Mouse (Mus musculus): ENCODE measurements at regions not wholly inside any gene's neighbourhood (a gene's known extent, or its start where the extent isn't known, plus 50 kb on each side); places are given as distances from the start of the nearest gene placed in this dataset.
"Not testable (repeated sequence)": the region's sequence is repeated elsewhere in the genome, so short reads cannot be mapped to it uniquely, and the experiment has no call there.

DNA sequence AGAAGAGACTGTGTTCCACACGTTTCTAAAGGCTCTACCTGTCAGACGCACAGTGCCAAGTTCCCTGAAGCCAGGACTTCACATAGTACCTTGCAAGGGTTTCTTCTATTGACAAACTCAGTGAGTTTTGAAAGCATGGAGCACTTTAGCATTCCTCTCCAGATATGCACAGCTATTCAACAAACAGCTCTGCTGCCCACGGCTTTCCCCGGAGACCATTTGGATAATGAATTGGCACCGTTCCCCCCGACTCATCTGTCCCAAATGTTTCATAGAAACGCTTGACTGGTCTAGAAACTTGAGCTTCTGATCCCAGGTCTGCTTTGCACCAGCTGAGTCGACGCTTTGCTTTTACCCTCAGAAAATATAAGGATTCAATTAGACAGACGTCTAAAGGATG lies 162.2 kb upstream of the St6galnac5 start:
- no peak for DNase-seq

GRCm38 (mm10) chr3:153140985-153141384 lies 158.9 kb upstream of the St6galnac5 start:
- DNase-seq, result no peak

DNA sequence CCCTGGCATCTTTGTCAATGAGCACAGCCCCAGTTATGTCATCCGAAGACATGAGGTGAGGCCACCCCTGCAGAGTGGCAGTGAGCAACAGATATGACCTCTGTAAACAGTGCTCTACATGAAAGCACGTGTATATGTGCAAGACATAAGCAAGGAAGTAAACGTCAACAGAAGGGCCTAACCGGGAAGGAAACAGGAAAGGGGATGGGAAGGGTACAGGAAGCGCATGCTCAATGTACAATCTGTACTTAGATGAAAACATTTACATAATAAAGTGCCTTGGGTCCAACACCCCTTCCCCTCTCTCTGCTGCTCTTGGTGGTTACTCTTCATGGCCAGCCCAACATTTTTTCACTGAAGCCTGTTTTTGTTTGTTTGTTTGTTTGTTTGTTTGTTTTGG lies 143.3 kb upstream of the St6galnac5 start:
- no peak for DNase-seq

GRCm38 (mm10) chr3:153121934-153122333 lies 139.9 kb upstream of the St6galnac5 start:
- DNase-seq, result no peak

- no peak for DNase-seq
Observed at GRCm38 (mm10) chr3:153119142-153119541, 137.1 kb upstream of the St6galnac5 start.

GRCm38 (mm10) chr3:153118643-153119042 lies 136.6 kb upstream of the St6galnac5 start:
- DNase-seq, result no peak

GRCm38 (mm10) chr3:153105591-153105990 lies 123.5 kb upstream of the St6galnac5 start:
- DNase-seq, result no peak

DNA sequence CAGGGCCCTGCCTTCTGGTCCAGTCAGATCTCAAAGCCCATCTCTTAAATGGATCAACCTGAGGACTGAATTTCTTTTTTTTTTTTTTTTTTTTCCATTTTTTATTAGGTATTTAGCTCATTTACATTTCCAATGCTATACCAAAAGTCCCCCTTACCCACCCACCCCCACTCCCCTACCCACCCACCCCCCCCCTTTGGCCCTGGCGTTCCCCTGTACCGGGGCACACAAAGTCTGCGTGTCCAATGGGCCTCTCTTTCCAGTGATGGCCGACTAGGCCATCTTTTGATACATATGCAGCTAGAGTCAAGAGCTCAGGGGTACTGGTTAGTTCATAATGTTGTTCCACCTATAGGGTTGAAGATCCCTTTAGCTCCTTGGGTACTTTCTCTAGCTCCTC lies 108.5 kb upstream of the St6galnac5 start:
- DNase-seq, result not testable (repeated sequence)

DNA sequence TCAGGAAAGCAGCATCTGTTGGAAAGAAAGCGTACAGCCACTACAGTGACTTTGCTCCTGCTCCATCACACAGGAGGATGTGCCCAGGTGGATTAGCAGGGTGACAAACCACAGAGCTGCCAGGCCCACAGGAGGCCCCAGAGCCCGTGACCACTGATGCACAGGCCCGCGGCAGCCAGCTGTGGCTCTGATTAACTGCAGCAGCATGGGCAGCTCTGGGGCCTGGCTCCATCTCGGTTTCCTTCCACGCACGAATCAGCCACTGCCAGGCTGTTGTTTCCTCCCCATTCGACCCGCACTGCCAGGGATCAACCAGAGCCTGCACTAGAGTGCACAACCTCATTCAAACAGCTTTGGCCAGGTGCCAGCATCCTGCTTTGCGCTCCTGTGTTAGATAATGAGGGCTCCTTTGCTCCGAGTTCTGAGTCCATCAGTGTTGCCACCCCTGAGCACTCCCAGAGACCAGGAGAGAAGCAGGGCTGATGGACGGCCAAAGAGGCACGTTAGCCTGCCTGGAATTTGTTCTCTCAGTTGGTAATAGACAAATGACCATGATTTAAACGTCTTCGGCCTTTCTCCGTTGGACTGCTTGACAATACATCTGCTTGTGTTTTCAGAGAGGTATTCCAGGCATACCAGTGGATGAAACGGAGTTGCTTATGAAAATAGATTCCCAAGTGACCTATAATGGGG lies 103.2 kb upstream of the St6galnac5 start:
- peak; percentile 8 for DNase-seq

- no peak for DNase-seq
Observed at GRCm38 (mm10) chr3:153084226-153085095, 102.4 kb upstream of the St6galnac5 start.

GRCm38 (mm10) chr3:153080371-153080770 lies 98.3 kb upstream of the St6galnac5 start:
- no peak for DNase-seq

DNA sequence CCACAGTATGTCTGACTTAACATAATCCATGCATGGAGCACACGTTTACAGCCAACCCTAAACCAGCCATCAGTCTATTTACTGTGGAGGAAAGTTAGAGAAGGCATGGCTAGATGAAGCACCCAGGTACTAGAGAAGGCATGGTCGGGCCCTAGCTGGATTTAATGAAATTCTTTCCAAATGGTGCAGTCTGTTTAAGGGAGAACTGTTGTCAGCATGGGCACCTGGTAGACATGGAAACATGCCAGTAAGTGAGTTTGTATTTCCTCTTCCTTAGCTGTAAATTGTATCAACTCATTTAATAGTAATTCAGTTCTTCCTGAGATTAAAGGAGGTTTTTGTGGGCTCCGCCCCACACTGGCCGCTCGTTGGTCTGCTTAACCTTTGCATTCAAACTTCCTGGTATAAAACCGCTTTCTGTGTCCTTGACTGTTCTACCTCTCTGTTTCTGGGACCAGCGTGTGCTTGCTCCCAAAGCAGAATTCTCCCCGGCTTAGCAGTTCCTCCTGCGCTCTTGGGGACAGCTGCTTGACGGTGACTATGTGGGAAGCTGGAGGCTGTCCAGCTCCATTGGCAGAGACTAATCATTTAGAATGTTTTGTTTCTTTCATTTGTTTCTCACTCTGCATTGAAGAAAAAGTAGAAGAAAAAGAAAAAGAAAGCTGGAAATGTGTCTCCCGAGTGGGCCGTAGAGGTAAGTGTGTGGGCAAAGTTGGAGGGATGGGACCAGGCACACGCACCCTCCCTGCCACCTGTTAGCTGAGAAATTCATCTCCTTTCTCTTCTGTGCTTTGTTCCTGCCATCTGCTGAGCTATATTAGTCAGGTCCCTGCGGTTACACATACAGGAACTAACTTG lies 96.0 kb upstream of the St6galnac5 start:
- no peak for DNase-seq

GRCm38 (mm10) chr3:153072200-153072919 lies 90.3 kb upstream of the St6galnac5 start:
- no peak for DNase-seq

GRCm38 (mm10) chr3:153071549-153071948 lies 89.5 kb upstream of the St6galnac5 start:
- no peak for DNase-seq

DNA sequence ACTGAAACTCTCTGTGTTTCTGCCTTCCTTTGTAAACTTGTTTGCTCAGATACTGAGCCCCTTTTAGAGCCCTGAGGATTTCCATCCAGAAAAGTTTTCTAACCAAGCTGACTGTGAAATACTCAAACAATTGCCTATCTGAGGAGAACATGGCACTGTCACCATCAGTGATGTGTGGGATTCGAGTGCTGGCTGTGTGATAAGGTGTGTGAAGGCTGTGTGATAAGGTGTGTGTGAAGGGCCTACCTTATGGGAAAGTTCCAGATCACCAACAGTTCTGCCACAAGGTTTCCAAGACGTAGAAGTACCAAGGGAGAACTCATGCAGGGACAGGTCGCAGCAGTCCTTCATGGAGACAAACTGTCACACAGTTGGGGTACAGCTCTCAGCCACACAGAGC lies 89.1 kb upstream of the St6galnac5 start:
- no peak for DNase-seq

GRCm38 (mm10) chr3:153065890-153066289 lies 83.8 kb upstream of the St6galnac5 start:
- DNase-seq, result no peak

GRCm38 (mm10) chr3:153053163-153053562 lies 71.1 kb upstream of the St6galnac5 start:
- no peak for DNase-seq

GRCm38 (mm10) chr3:153051566-153051965 lies 69.5 kb upstream of the St6galnac5 start:
- DNase-seq, result no peak

- DNase-seq, result no peak
Observed at GRCm38 (mm10) chr3:153045328-153045727, 63.3 kb upstream of the St6galnac5 start.

- DNase-seq, result no peak
Observed at GRCm38 (mm10) chr3:153033980-153034379, 51.9 kb upstream of the St6galnac5 start.
